10 mouse cellular contexts compared by ENCODE assay signal in the genomic region with DNA sequence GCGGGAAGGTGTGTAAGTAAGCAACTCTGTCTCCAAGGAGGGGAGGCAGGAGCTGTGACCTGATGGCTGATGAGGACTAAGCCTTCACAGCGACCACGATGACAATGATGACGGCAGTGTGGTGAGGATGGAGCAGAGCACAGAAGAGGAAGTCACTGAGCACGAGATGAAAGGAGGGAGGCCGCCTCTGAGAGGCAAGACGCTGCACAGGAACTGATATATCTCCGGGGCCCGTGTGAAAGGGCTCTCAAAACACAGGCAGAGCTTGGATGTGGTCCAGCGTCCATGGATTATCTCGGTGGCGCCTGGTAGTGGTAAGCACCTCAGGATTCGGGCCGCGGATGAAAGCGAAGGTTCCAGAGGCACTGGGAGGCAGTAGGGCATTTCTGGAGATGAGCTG.
A peak's percentile ranks its signal among the peaks of the same experiment; 100 is the strongest.
DNase-seq lines count a peak whose midpoint lies in the region; ATAC-seq and TF ChIP-seq lines count a peak whose summit lies in the region.
"Had no signal": no experiment of that assay in that cellular context is flagged by ENCODE, and none has a peak within 500 bp of the region (broad histone marks: within the 10 kb centered on the region; RNA-seq: fewer than 3 reads in every experiment).

No protein-coding gene starts in this region.

- 58% methylated on average over 16 of the region's 16 CpGs for WGBS in kidney, embryonic 15.5 days

- H3K9me3 ChIP-seq in kidney, embryonic 15.5 days (replicated peaks): no peaks in the 10 kb centered on the region
- H3K9me3 ChIP-seq in megakaryocyte, embryonic 14.5 days: peaks cover 11% of the 10 kb centered on the region; the same call in 1 of the 2 replicates
- H3K9me3 ChIP-seq: forebrain, embryonic 15.5 days had no signal

- no peaks in the 10 kb centered on the region for H3K36me3 ChIP-seq in kidney, embryonic 15.5 days
- no peaks in the 10 kb centered on the region for H3K36me3 ChIP-seq in megakaryocyte, embryonic 14.5 days (replicated peaks; ENCODE audit: low read length)
- H3K36me3 ChIP-seq: forebrain, embryonic 15.5 days had no signal

- intact Hi-C loops in left cerebral cortex, adult 2 months (cut with DNase I): no loop called here

- H3K4me2 ChIP-seq in kidney, embryonic 15.5 days: no peak overlapping the region
- H3K4me2 ChIP-seq: forebrain, embryonic 15.5 days; hindbrain, embryonic 14.5 days had no signal

- peaks cover 11% of the 10 kb centered on the region for H3K27me3 ChIP-seq in kidney, embryonic 15.5 days
- H3K27me3 ChIP-seq in megakaryocyte, embryonic 14.5 days (replicated peaks): peaks cover 37% of the 10 kb centered on the region

- peaks cover 1% of the 10 kb centered on the region for H3K4me1 ChIP-seq in kidney, embryonic 15.5 days
- H3K4me1 ChIP-seq in megakaryocyte, embryonic 14.5 days: peaks cover 22% of the 10 kb centered on the region

- H3K4me3 ChIP-seq in kidney, embryonic 15.5 days (replicated peaks): no peak overlapping the region
- peak overlapping the region; percentile 64 for H3K4me3 ChIP-seq in megakaryocyte, embryonic 14.5 days (replicated peaks)
- no peak overlapping the region for H3K4me3 ChIP-seq in left cerebral cortex, adult 2 months
- H3K4me3 ChIP-seq: forebrain, embryonic 15.5 days had no signal

- peak; percentile 51 for DNase-seq in kidney, postnatal 10 days
- DNase-seq in c-Kit-positive CD71-negative TER-119-negative erythroid progenitor cells, embryonic 14.5 days (ENCODE audit: low read depth): peak; percentile 39
- peak; percentile 76 to 79 for DNase-seq in thymus, postnatal 10 days (ENCODE audit: low spot score in 2 of 2)
- no peak for DNase-seq in left cerebral cortex, adult 2 months (ENCODE audit: extremely low spot score in 1 of 2, low spot score in 2 of 2)
- no peak for DNase-seq in ovary, postnatal 10 days (ENCODE audit: low spot score)
- DNase-seq in frontal cortex, postnatal 14 days (ENCODE audit: low spot score in 2 of 2): no peak

- no peak overlapping the region for H3K27ac ChIP-seq in kidney, embryonic 15.5 days
- no peak overlapping the region for H3K27ac ChIP-seq in left cerebral cortex, adult 2 months
- H3K27ac ChIP-seq: forebrain, embryonic 15.5 days; hindbrain, embryonic 14.5 days had no signal

- no peak for TF ChIP-seq CTCF in left cerebral cortex, adult 2 months (IDR thresholded peaks at IDR 0.05)

- H3K9ac ChIP-seq in kidney, embryonic 15.5 days: no peak overlapping the region
- H3K9ac ChIP-seq: forebrain, embryonic 15.5 days; hindbrain, embryonic 14.5 days had no signal

- ATAC-seq in kidney, embryonic 15.5 days (replicated peaks; ENCODE audit: low FRiP score): no peak
- ATAC-seq: forebrain, embryonic 15.5 days had no signal

Comparison
In these comparisons a context has a peak if more than half of its experiments do, and no peak if none do; other contexts are left out.
1. DNase-seq: peak in kidney, postnatal 10 days (single experiment), c-Kit-positive CD71-negative TER-119-negative erythroid progenitor cells, embryonic 14.5 days (single experiment) and thymus, postnatal 10 days (2 of 2); none in left cerebral cortex, adult 2 months (0 of 2), ovary, postnatal 10 days (single experiment) and frontal cortex, postnatal 14 days (0 of 2).